23 mouse cellular contexts compared by ENCODE assay signal in genomic region chr4:154358370-154358769, GRCm38 (mm10). TPM values are rescaled to one million over a fixed set of nuclear protein-coding genes. Genes with fewer than 3 reads are reported as not detected.
DNase-seq lines count a peak whose midpoint lies in the region; TF ChIP-seq lines count a peak whose summit lies in the region.
"Had no signal": no experiment of that assay in that cellular context is flagged by ENCODE, and none has a peak within 500 bp of the region (broad histone marks: within the 10 kb centered on the region; RNA-seq: fewer than 3 reads in every experiment).

No protein-coding gene starts in this region.

- H3K27ac ChIP-seq in gastrocnemius, adult 2 months: peak overlapping the region; percentile 57
- H3K27ac ChIP-seq in layer of hippocampus, adult 2 months: peak overlapping the region; percentile 28; the same call in 1 of the 2 replicates
- H3K27ac ChIP-seq in testis, adult 2 months (ENCODE audit: control insufficient read depth, insufficient read depth, low read depth, low read length): no peak overlapping the region
- H3K27ac ChIP-seq in cerebellum, adult 2 months (ENCODE audit: insufficient read depth, low read length): no peak overlapping the region
- H3K27ac ChIP-seq: hindbrain, embryonic 14.5 days had no signal

- no peaks in the 10 kb centered on the region for H3K27me3 ChIP-seq in testis, adult 2 months (ENCODE audit: control insufficient read depth, insufficient read depth, low read length)
- H3K27me3 ChIP-seq in cerebellum, adult 2 months (ENCODE audit: control insufficient read depth, insufficient read depth, low read length): no peaks in the 10 kb centered on the region
- H3K27me3 ChIP-seq: CH12.LX had no signal

- WGBS in cerebellum, adult 2 months: 83% methylated on average over 5 of the region's 5 CpGs

- no peak for DNase-seq in gastrocnemius, adult 2 months
- DNase-seq in gastrocnemius, postnatal 10 days: no peak
- no peak for DNase-seq in layer of hippocampus, adult 2 months (ENCODE audit: low spot score in 2 of 2)
- no peak for DNase-seq in layer of hippocampus, adult 18-20 months (ENCODE audit: low spot score in 2 of 2)
- DNase-seq in testis, postnatal 14 days (ENCODE audit: low spot score): no peak
- DNase-seq in cerebellum, adult 2 months: no peak
- no peak for DNase-seq in cerebellum, adult 8-10 months
- DNase-seq: adrenal gland, postnatal 36 days; cerebellum, postnatal 25 days; forebrain, postnatal 0 days; gastrocnemius, postnatal 25 days; kidney, adult 8-10 months; kidney, postnatal 36 days; thymus, postnatal 36 days had no signal

- no peak for TF ChIP-seq POLR2A in testis, adult 2 months (IDR thresholded peaks at IDR 0.05; ENCODE audit: control insufficient read depth, low read depth, low read length)
- TF ChIP-seq POLR2A in cerebellum, adult 2 months (IDR thresholded peaks at IDR 0.05; ENCODE audit: borderline replicate concordance, insufficient read depth, low read length): no peak

- no peaks in the 10 kb centered on the region for H3K4me1 ChIP-seq in testis, adult 2 months (ENCODE audit: control insufficient read depth, insufficient read depth, low read length)
- no peaks in the 10 kb centered on the region for H3K4me1 ChIP-seq in cerebellum, adult 2 months (ENCODE audit: control insufficient read depth, insufficient read depth, low read length)

- no peak for TF ChIP-seq CTCF in gastrocnemius, adult 2 months (IDR thresholded peaks at IDR 0.05)
- no peak for TF ChIP-seq CTCF in layer of hippocampus, adult 2 months (conservative IDR thresholded peaks at IDR 0.05)
- no peak for TF ChIP-seq CTCF in testis, adult 2 months (IDR thresholded peaks at IDR 0.05; ENCODE audit: control insufficient read depth, insufficient read depth, insufficient replicate concordance, low read depth, low read length)
- TF ChIP-seq CTCF in cerebellum, adult 2 months (IDR thresholded peaks at IDR 0.05; ENCODE audit: borderline replicate concordance, insufficient read depth, low read depth, low read length): no peak

- intact Hi-C loops in gastrocnemius, adult 2 months (cut with DNase I): no loop called here

- no peak overlapping the region for H3K4me3 ChIP-seq in gastrocnemius, adult 2 months
- no peak overlapping the region for H3K4me3 ChIP-seq in layer of hippocampus, adult 2 months
- peak overlapping the region; percentile 1; the same call in 1 of the 2 replicates for H3K4me3 ChIP-seq in testis, adult 2 months (ENCODE audit: control insufficient read depth, low read depth, low read length)
- H3K4me3 ChIP-seq in cerebellum, adult 2 months (replicated peaks; ENCODE audit: insufficient read depth, low read depth, low read length): no peak overlapping the region

- H3K36me3 ChIP-seq in testis, adult 2 months (ENCODE audit: control insufficient read depth, insufficient read depth, low read length): no peaks in the 10 kb centered on the region

RNA-seq across cellular contexts. Expression of gene B230104I21Rik, which starts 22.4 kb away (rescaled TPM):
- total RNA-seq in gastrocnemius, adult 2 months (2021): not detected
- not detected for total RNA-seq in gastrocnemius, postnatal 10 days (2021)
- under 1 TPM in 1 of 2 experiments, not detected in 1; 0.56 TPM for total RNA-seq in layer of hippocampus, adult 2 months (2021)
- under 1 TPM in 1 of 2 experiments, not detected in 1; 0.53 TPM for total RNA-seq in layer of hippocampus, adult 18-20 months (2021)
- 0.34 and 0.57 TPM in 2 replicates for polyA plus RNA-seq in testis, adult 2 months (2012; rRNA removed)
- 0.13 TPM in 2 replicates for polyA plus RNA-seq in cerebellum, adult 2 months (2012; rRNA removed)
- total RNA-seq: adrenal gland, postnatal 36 days; CH12.LX; gastrocnemius, postnatal 25 days; left cerebral cortex, postnatal 25 days; monocyte, adult 5-6 weeks had no signal
- polyA plus RNA-seq: activated CD4-positive, CD25-positive, alpha-beta regulatory T cell, adult 4 months; embryonic facial prominence, embryonic 11.5 days; forebrain, postnatal 0 days; hindbrain, embryonic 14.5 days; liver, embryonic 11.5 days; neural tube, embryonic 14.5 days had no signal

RNA-seq across cellular contexts. Expression of gene Arhgef16, which starts 56.9 kb away (rescaled TPM):
- total RNA-seq in gastrocnemius, adult 2 months (2021): under 1 TPM; 0.17 to 0.23 TPM
- under 1 TPM; 0.45 to 0.99 TPM for total RNA-seq in gastrocnemius, postnatal 10 days (2021)
- under 1 TPM; 0.18 to 0.42 TPM for total RNA-seq in layer of hippocampus, adult 2 months (2021)
- under 1 TPM; 0.57 to 0.71 TPM for total RNA-seq in layer of hippocampus, adult 18-20 months (2021)
- 0.56 and 1.2 TPM in 2 replicates for polyA plus RNA-seq in testis, adult 2 months (2012; rRNA removed)
- polyA plus RNA-seq in cerebellum, adult 2 months (2012; rRNA removed): 0.90 and 1.0 TPM in 2 replicates
- total RNA-seq: CH12.LX; monocyte, adult 5-6 weeks had no signal

Comparison
In these comparisons a context has a peak if more than half of its experiments do, and no peak if none do; other contexts are left out.
1. H3K27ac ChIP-seq: peak in gastrocnemius, adult 2 months (single experiment) and layer of hippocampus, adult 2 months (single experiment); none in testis, adult 2 months (single experiment) and cerebellum, adult 2 months (single experiment).